In the genomic region with DNA sequence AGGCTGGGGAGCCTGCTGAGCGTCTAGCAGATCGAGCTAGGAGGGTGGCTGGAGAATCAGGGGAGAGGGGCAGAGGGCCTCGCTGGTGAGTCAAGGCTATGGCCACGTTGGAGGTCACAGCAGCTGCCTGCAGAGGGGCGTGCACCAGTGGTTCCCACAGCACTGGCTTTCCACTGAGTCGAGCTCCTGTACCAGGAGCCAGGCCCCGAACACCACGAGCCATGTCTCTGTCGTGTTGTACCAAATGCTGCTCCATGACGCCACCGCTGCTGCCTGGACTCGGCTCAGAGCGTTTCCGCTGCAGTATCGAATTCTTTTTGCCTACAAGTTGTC, we compare ENCODE assay signal across 10 mouse cellular contexts. TPM values are rescaled to one million over a fixed set of nuclear protein-coding genes. Genes with fewer than 3 reads are reported as not detected.
DNase-seq lines count a peak whose midpoint lies in the region; ATAC-seq and TF ChIP-seq lines count a peak whose summit lies in the region.
"Had no signal": no experiment of that assay in that cellular context is flagged by ENCODE, and none has a peak within 500 bp of the region (broad histone marks: within the 10 kb centered on the region; RNA-seq: fewer than 3 reads in every experiment).

No protein-coding gene starts in this region.

- H3K4me3 ChIP-seq in kidney, embryonic 14.5 days (ENCODE audit: low read length): peak overlapping the region; percentile 25
- H3K4me3 ChIP-seq in embryonic facial prominence, embryonic 10.5 days: peak overlapping the region; percentile 50
- H3K4me3 ChIP-seq in liver, embryonic 13.5 days (replicated peaks): peak overlapping the region; percentile 49
- no peak overlapping the region for H3K4me3 ChIP-seq in left cerebral cortex, adult 2 months

- ATAC-seq in kidney, embryonic 14.5 days (ENCODE audit: low FRiP score, low TSS enrichment): peak; percentile 10; the same call in 1 of the 2 replicates
- no peak for ATAC-seq in liver, embryonic 13.5 days (ENCODE audit: low read depth)
- ATAC-seq: activated CD4-positive, CD25-positive, alpha-beta regulatory T cell, adult 4 months had no signal

- H3K27me3 ChIP-seq in kidney, embryonic 14.5 days (ENCODE audit: control insufficient read depth, insufficient read depth, low read length): peaks cover 32% of the 10 kb centered on the region
- H3K27me3 ChIP-seq in embryonic facial prominence, embryonic 10.5 days (replicated peaks; ENCODE audit: low read depth, poor library complexity, severe bottlenecking): peaks cover 78% of the 10 kb centered on the region
- peaks cover 43% of the 10 kb centered on the region for H3K27me3 ChIP-seq in liver, embryonic 13.5 days

- peak; percentile 23 for DNase-seq in adrenal gland, postnatal 10 days
- DNase-seq in adrenal gland, adult (ENCODE audit: inconsistent age in 2 of 2, low spot score in 1 of 2): no peak
- DNase-seq in kidney, postnatal 14 days: no peak
- no peak for DNase-seq in embryonic facial prominence, embryonic 10.5 days (ENCODE audit: low spot score)
- DNase-seq in liver, embryonic 13.5 days: no peak
- DNase-seq in left cerebral cortex, adult 2 months (ENCODE audit: extremely low spot score in 1 of 2, low spot score in 2 of 2): no peak
- no peak for DNase-seq in kidney, postnatal 10 days
- DNase-seq: thymus, postnatal 25 days had no signal

- H3K9ac ChIP-seq in kidney, embryonic 14.5 days (ENCODE audit: low read depth, low read length): peak overlapping the region; percentile 35; the same call in 1 of the 2 replicates
- H3K9ac ChIP-seq in liver, embryonic 13.5 days: peak overlapping the region; percentile 70

- H3K4me2 ChIP-seq in kidney, embryonic 14.5 days (replicated peaks; ENCODE audit: low read depth, low read length): peak overlapping the region; percentile 46
- H3K4me2 ChIP-seq in liver, embryonic 13.5 days: peak overlapping the region; percentile 78

- intact Hi-C loops in left cerebral cortex, adult 2 months (cut with DNase I): no loop called here

- H3K27ac ChIP-seq in kidney, embryonic 14.5 days (ENCODE audit: low read depth, low read length): no peak overlapping the region
- H3K27ac ChIP-seq in embryonic facial prominence, embryonic 10.5 days (replicated peaks): 0 out of 2 replicates have a peak overlapping the region, but pooled peaks have one; percentile 2
- H3K27ac ChIP-seq in liver, embryonic 13.5 days: peak overlapping the region; percentile 86
- H3K27ac ChIP-seq in left cerebral cortex, adult 2 months: no peak overlapping the region

- no peaks in the 10 kb centered on the region for H3K4me1 ChIP-seq in kidney, embryonic 14.5 days (ENCODE audit: control insufficient read depth, insufficient read depth, low read length)
- peaks cover 34% of the 10 kb centered on the region for H3K4me1 ChIP-seq in embryonic facial prominence, embryonic 10.5 days
- peaks cover 93% of the 10 kb centered on the region for H3K4me1 ChIP-seq in liver, embryonic 13.5 days (replicated peaks)

- H3K9me3 ChIP-seq in kidney, embryonic 14.5 days (ENCODE audit: control insufficient read depth, low read length): no peaks in the 10 kb centered on the region
- H3K9me3 ChIP-seq in embryonic facial prominence, embryonic 10.5 days: no peaks in the 10 kb centered on the region
- no peaks in the 10 kb centered on the region for H3K9me3 ChIP-seq in liver, embryonic 13.5 days (replicated peaks)

- 5% methylated on average over 15 of the region's 15 CpGs for WGBS in kidney, embryonic 14.5 days
- WGBS in embryonic facial prominence, embryonic 10.5 days: 7% methylated on average over 15 of the region's 15 CpGs
- WGBS in liver, embryonic 13.5 days (ENCODE audit: insufficient replicate concordance): 11% methylated on average over 15 of the region's 15 CpGs

- H3K36me3 ChIP-seq in kidney, embryonic 14.5 days (ENCODE audit: control insufficient read depth, insufficient read depth, low read length): no peaks in the 10 kb centered on the region
- no peaks in the 10 kb centered on the region for H3K36me3 ChIP-seq in embryonic facial prominence, embryonic 10.5 days (replicated peaks)
- peaks cover 40% of the 10 kb centered on the region for H3K36me3 ChIP-seq in liver, embryonic 13.5 days

- TF ChIP-seq CTCF in left cerebral cortex, adult 2 months (IDR thresholded peaks at IDR 0.05): no peak

RNA-seq across cellular contexts. Expression of a gene that starts 12.0 kb away (rescaled TPM):
- 10 to 100 TPM; 15.2 to 41.1 TPM for total RNA-seq in adrenal gland, postnatal 10 days (2021)
- 1.3 and 1.5 TPM in 2 replicates for polyA plus RNA-seq in kidney, embryonic 14.5 days (2014; fragmentation: Nextera tagmentation; extraction: Ambion mirVana)
- polyA plus RNA-seq in embryonic facial prominence, embryonic 10.5 days (2016; fragmentation: Nextera tagmentation; extraction: Ambion mirVana): 2.8 and 3.2 TPM in 2 replicates
- polyA plus RNA-seq in liver, embryonic 13.5 days (2015; fragmentation: Nextera tagmentation; extraction: Ambion mirVana): 133 and 136 TPM in 2 replicates
- total RNA-seq in left cerebral cortex, adult 2 months (2021): not detected
- polyA plus RNA-seq: activated CD4-positive, CD25-positive, alpha-beta regulatory T cell, adult 4 months had no signal

RNA-seq across cellular contexts. Expression of a gene that starts 12.1 kb away (rescaled TPM):
- total RNA-seq in adrenal gland, postnatal 10 days (2021): 1 to 10 TPM; 2.2 to 5.7 TPM
- polyA plus RNA-seq in kidney, embryonic 14.5 days (2014; fragmentation: Nextera tagmentation; extraction: Ambion mirVana): 0.49 and 0.73 TPM in 2 replicates
- polyA plus RNA-seq in embryonic facial prominence, embryonic 10.5 days (2016; fragmentation: Nextera tagmentation; extraction: Ambion mirVana): 3.5 and 3.6 TPM in 2 replicates
- 0.75 and 0.78 TPM in 2 replicates for polyA plus RNA-seq in liver, embryonic 13.5 days (2015; fragmentation: Nextera tagmentation; extraction: Ambion mirVana)
- 10 to 100 TPM; 14.9 to 20.9 TPM for total RNA-seq in left cerebral cortex, adult 2 months (2021)

RNA-seq across cellular contexts. Expression of a gene that starts 16.6 kb away (rescaled TPM):
- 10 to 100 TPM; 42.0 to 65.6 TPM for total RNA-seq in adrenal gland, postnatal 10 days (2021)
- 33.8 and 35.1 TPM in 2 replicates for polyA plus RNA-seq in kidney, embryonic 14.5 days (2014; fragmentation: Nextera tagmentation; extraction: Ambion mirVana)
- 33.6 and 36.2 TPM in 2 replicates for polyA plus RNA-seq in embryonic facial prominence, embryonic 10.5 days (2016; fragmentation: Nextera tagmentation; extraction: Ambion mirVana)
- 10.3 and 10.8 TPM in 2 replicates for polyA plus RNA-seq in liver, embryonic 13.5 days (2015; fragmentation: Nextera tagmentation; extraction: Ambion mirVana)
- total RNA-seq in left cerebral cortex, adult 2 months (2021): 10 to 100 TPM; 45.6 to 46.3 TPM

RNA-seq across cellular contexts. Expression of a gene that starts 29.3 kb away (rescaled TPM):
- 10 to 100 TPM; 67.9 to 72.7 TPM for total RNA-seq in adrenal gland, postnatal 10 days (2021)
- 84.6 and 107 TPM in 2 replicates for polyA plus RNA-seq in kidney, embryonic 14.5 days (2014; fragmentation: Nextera tagmentation; extraction: Ambion mirVana)
- 108 and 117 TPM in 2 replicates for polyA plus RNA-seq in embryonic facial prominence, embryonic 10.5 days (2016; fragmentation: Nextera tagmentation; extraction: Ambion mirVana)
- 67.4 and 72.1 TPM in 2 replicates for polyA plus RNA-seq in liver, embryonic 13.5 days (2015; fragmentation: Nextera tagmentation; extraction: Ambion mirVana)
- 10 to 100 TPM; 64.0 to 64.7 TPM for total RNA-seq in left cerebral cortex, adult 2 months (2021)

RNA-seq across cellular contexts. Expression of a gene that starts 35.0 kb away (rescaled TPM):
- 10 to 100 TPM; 16.2 to 24.8 TPM for total RNA-seq in adrenal gland, postnatal 10 days (2021)
- polyA plus RNA-seq in kidney, embryonic 14.5 days (2014; fragmentation: Nextera tagmentation; extraction: Ambion mirVana): 34.5 and 49.3 TPM in 2 replicates
- polyA plus RNA-seq in embryonic facial prominence, embryonic 10.5 days (2016; fragmentation: Nextera tagmentation; extraction: Ambion mirVana): 29.0 and 30.8 TPM in 2 replicates
- 2.8 and 3.9 TPM in 2 replicates for polyA plus RNA-seq in liver, embryonic 13.5 days (2015; fragmentation: Nextera tagmentation; extraction: Ambion mirVana)
- 10 to 100 TPM; 56.9 to 60.4 TPM for total RNA-seq in left cerebral cortex, adult 2 months (2021)

Comparison
In these comparisons a context has a peak if more than half of its experiments do, and no peak if none do; other contexts are left out.
1. H3K27ac ChIP-seq: peak in embryonic facial prominence, embryonic 10.5 days (single experiment) and liver, embryonic 13.5 days (single experiment); none in kidney, embryonic 14.5 days (single experiment) and left cerebral cortex, adult 2 months (single experiment).
2. RNA of a gene that starts 12.0 kb away (polyA plus RNA-seq): 133 to 136 TPM in liver, embryonic 13.5 days; 2.8 to 3.2 TPM in embryonic facial prominence, embryonic 10.5 days and 1.3 to 1.5 TPM in kidney, embryonic 14.5 days; every median in the first group is over 10 times any median in the second.